Mouse (Mus musculus): ENCODE measurements at regions not wholly inside any gene's neighbourhood (a gene's known extent, or its start where the extent isn't known, plus 50 kb on each side); places are given as distances from the start of the nearest gene placed in this dataset.

DNA sequence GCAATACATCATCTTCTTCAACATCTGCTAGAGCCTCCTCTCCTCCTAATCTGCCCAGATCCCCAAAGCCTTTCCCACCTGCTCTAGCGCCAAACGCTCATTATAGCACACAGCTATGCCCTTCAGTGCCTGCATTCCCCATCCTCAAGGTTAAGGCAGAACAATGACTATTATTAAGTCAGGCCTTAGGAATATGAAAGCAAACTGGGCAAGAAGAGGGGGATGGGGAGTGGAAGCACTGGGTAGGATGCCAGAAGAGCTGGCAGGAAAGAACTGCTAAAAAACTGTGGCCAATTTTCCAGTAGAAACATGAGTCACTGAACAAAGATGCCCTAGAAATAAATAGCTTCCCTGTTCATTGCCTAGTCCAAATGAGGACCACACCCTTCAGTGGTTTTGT, 611.1 kb upstream of the Mef2c start:
- H3ac ChIP-seq (ENCODE audit: control insufficient read depth, insufficient read length): no peak overlapping the region
- H3K36me3 ChIP-seq (ENCODE audit: control insufficient read depth, insufficient read depth): no peaks in the 10 kb centered on the region
- no peaks in the 10 kb centered on the region for H3K27me3 ChIP-seq (ENCODE audit: control insufficient read depth, insufficient read depth, insufficient read length)
- no peak overlapping the region for H3K4me3 ChIP-seq
- no peaks in the 10 kb centered on the region for H3K79me2 ChIP-seq (ENCODE audit: control insufficient read depth, insufficient read depth)
- TF ChIP-seq MYOG (IDR thresholded peaks at IDR 0.05; ENCODE audit: control insufficient read depth in 1 of 3, insufficient read depth in 1 of 3, insufficient read length in 2 of 3, low read depth in 2 of 3) (peak in 1 of 3 experiments; percentile 43), REST (IDR thresholded peaks at IDR 0.05; ENCODE audit: insufficient read depth, insufficient read length) (no peak), TCF3 (IDR thresholded peaks at IDR 0.05; ENCODE audit: insufficient read length, low read depth) (no peak), MYOD1 (IDR thresholded peaks at IDR 0.05; ENCODE audit: control insufficient read depth in 1 of 3, insufficient read length in 2 of 3, low read depth in 2 of 3) (peak; percentile 10 to 70 (median 44))
- H3K4me2 ChIP-seq (ENCODE audit: low read depth): peak overlapping the region; percentile 25

DNA sequence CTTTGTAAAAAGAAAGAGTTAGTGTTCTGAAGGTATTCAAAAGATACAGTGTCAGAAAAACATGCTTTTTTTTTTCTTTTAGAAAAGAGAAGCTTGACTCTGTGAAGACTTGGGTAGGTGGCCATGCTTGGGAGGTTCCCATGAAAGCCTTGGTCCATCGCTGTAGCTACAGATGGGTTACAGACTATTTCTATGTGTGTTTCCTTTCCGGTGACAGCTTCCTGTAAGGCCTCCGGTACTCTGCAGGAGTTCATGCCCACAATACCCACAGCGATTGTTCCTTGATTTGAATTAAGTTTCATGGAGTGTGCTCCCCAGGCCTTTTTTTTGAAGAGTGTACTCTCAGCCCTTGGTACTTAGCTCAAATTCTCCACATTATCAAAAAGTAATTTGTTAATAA, 604.1 kb upstream of the Mef2c start:
- no peak overlapping the region for H3K4me2 ChIP-seq (ENCODE audit: low read depth)
- no peaks in the 10 kb centered on the region for H3K79me2 ChIP-seq (ENCODE audit: control insufficient read depth, insufficient read depth)
- no peaks in the 10 kb centered on the region for H3K36me3 ChIP-seq (ENCODE audit: control insufficient read depth, insufficient read depth)
- TF ChIP-seq POLR2A (IDR thresholded peaks at IDR 0.05; ENCODE audit: insufficient read length, low read depth) (no peak), MAX (IDR thresholded peaks at IDR 0.05; ENCODE audit: low read depth) (no peak), E2F4 (IDR thresholded peaks at IDR 0.05; ENCODE audit: insufficient read depth) (no peak), POLR2AphosphoS2 (IDR thresholded peaks at IDR 0.05; ENCODE audit: insufficient read length, low read depth) (no peak), REST (IDR thresholded peaks at IDR 0.05; ENCODE audit: insufficient read depth, insufficient read length) (no peak), TCF12 (IDR thresholded peaks at IDR 0.05; ENCODE audit: insufficient read depth, poor library complexity, severe bottlenecking) (no peak), MYOD1 (IDR thresholded peaks at IDR 0.05; ENCODE audit: control insufficient read depth in 1 of 3, insufficient read length in 2 of 3, low read depth in 2 of 3) (no peak), USF1 (IDR thresholded peaks at IDR 0.05; ENCODE audit: low read depth) (no peak), MYOG (IDR thresholded peaks at IDR 0.05; ENCODE audit: control insufficient read depth in 1 of 3, insufficient read depth in 1 of 3, insufficient read length in 2 of 3, low read depth in 2 of 3) (no peak), CEBPB (IDR thresholded peaks at IDR 0.05; ENCODE audit: insufficient read depth, poor library complexity, severe bottlenecking) (no peak), SRF (IDR thresholded peaks at IDR 0.05; ENCODE audit: control insufficient read depth, insufficient read length, low read depth) (no peak), TCF3 (IDR thresholded peaks at IDR 0.05; ENCODE audit: insufficient read length, low read depth) (no peak)
- no peak overlapping the region for H3ac ChIP-seq (ENCODE audit: control insufficient read depth, insufficient read length)
- H3K27me3 ChIP-seq (ENCODE audit: control insufficient read depth, insufficient read depth, insufficient read length): no peaks in the 10 kb centered on the region
- no peak overlapping the region for H3K4me3 ChIP-seq

DNA sequence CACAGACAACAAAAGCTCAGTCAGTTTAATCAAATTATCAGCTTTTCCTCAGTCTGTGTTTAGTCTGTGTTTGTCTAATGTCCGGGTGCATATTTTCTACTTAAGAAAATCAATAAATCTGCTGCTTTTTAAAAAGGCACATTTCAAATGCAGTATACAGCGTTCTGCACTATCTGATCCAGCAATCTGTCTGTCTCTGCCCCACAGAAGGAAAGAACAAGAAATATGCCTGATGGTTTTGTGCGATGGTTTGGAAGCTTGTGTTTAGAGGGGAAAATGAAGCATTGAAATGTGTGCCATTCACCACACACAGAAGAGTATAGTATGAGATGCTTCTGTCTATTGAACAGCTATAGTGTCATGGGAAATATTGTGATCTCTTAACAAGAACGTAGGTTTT, 601.7 kb upstream of the Mef2c start:
- no peaks in the 10 kb centered on the region for H3K36me3 ChIP-seq (ENCODE audit: control insufficient read depth, insufficient read depth)
- no peaks in the 10 kb centered on the region for H3K79me2 ChIP-seq (ENCODE audit: control insufficient read depth, insufficient read depth)
- no peak overlapping the region for H3K4me2 ChIP-seq (ENCODE audit: low read depth)
- H3K27me3 ChIP-seq (ENCODE audit: control insufficient read depth, insufficient read depth, insufficient read length): no peaks in the 10 kb centered on the region
- no peak overlapping the region for H3ac ChIP-seq (ENCODE audit: control insufficient read depth, insufficient read length)
- H3K4me3 ChIP-seq: no peak overlapping the region
- no peak for TF ChIP-seq TCF12 (IDR thresholded peaks at IDR 0.05; ENCODE audit: insufficient read depth, poor library complexity, severe bottlenecking)
- no peak for TF ChIP-seq MAX (IDR thresholded peaks at IDR 0.05; ENCODE audit: low read depth)
- TF ChIP-seq MYOG (IDR thresholded peaks at IDR 0.05; ENCODE audit: control insufficient read depth in 1 of 3, insufficient read depth in 1 of 3, insufficient read length in 2 of 3, low read depth in 2 of 3): no peak

DNA sequence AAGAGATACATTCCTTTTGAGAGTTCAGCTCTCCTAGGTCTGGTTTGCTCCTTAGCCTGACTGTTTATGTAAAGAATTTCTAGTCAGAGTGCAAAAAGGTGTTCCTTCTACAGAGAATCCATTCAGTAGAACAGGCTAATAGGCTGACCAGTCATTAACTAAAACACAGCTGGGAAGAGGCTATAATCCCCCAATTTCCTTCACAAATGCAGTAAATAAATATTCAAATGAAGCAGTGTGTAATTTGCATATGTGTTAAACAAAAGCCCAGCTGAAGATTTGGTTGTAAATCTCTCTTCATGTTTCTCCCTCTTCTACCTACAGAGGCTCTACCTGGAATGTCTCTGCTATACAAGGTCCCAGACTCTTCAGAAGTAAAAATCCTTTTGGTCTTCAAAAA, 600.2 kb upstream of the Mef2c start:
- Histone ChIP-seq H3K4me2 (ENCODE audit: low read depth) (no peak overlapping the region), H3ac (ENCODE audit: control insufficient read depth, insufficient read length) (no peak overlapping the region), H3K27me3 (ENCODE audit: control insufficient read depth, insufficient read depth, insufficient read length) (no peaks in the 10 kb centered on the region), H3K4me3 (no peak overlapping the region), H3K36me3 (ENCODE audit: control insufficient read depth, insufficient read depth) (no peaks in the 10 kb centered on the region), H3K79me2 (ENCODE audit: control insufficient read depth, insufficient read depth) (no peaks in the 10 kb centered on the region)
- TF ChIP-seq SRF (IDR thresholded peaks at IDR 0.05; ENCODE audit: control insufficient read depth, insufficient read length, low read depth) (no peak), TCF12 (IDR thresholded peaks at IDR 0.05; ENCODE audit: insufficient read depth, poor library complexity, severe bottlenecking) (no peak), CEBPB (IDR thresholded peaks at IDR 0.05; ENCODE audit: insufficient read depth, poor library complexity, severe bottlenecking) (no peak), POLR2AphosphoS2 (IDR thresholded peaks at IDR 0.05; ENCODE audit: insufficient read length, low read depth) (no peak), MYOD1 (IDR thresholded peaks at IDR 0.05; ENCODE audit: control insufficient read depth in 1 of 3, insufficient read length in 2 of 3, low read depth in 2 of 3) (no peak), USF1 (IDR thresholded peaks at IDR 0.05; ENCODE audit: low read depth) (no peak), MAX (IDR thresholded peaks at IDR 0.05; ENCODE audit: low read depth) (no peak), POLR2A (IDR thresholded peaks at IDR 0.05; ENCODE audit: insufficient read length, low read depth) (no peak), REST (IDR thresholded peaks at IDR 0.05; ENCODE audit: insufficient read depth, insufficient read length) (no peak), TCF3 (IDR thresholded peaks at IDR 0.05; ENCODE audit: insufficient read length, low read depth) (no peak), MYOG (IDR thresholded peaks at IDR 0.05; ENCODE audit: control insufficient read depth in 1 of 3, insufficient read depth in 1 of 3, insufficient read length in 2 of 3, low read depth in 2 of 3) (no peak), E2F4 (IDR thresholded peaks at IDR 0.05; ENCODE audit: insufficient read depth) (no peak)

DNA sequence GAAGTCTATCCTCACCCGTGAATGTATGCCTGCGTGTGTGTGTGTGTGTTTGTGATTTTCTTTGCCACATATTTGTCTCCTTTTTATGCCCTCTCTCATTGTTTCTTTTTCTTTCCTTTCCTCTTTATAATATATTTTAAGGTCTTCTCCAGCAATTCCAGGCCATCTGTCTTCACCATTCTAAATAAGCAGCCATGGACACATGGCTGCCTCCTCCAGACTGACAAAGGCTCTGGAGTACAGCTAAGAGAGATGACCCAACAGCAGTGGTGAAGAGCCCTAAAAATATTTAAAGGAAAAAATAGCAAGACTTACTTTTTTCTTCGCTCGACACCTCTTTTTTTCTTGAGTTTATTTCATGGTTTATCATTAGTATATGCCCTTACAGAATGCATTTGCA, 596.1 kb upstream of the Mef2c start:
- Histone ChIP-seq H3K27me3 (ENCODE audit: control insufficient read depth, insufficient read depth, insufficient read length) (no peaks in the 10 kb centered on the region), H3K4me3 (no peak overlapping the region), H3K4me2 (ENCODE audit: low read depth) (no peak overlapping the region), H3K79me2 (ENCODE audit: control insufficient read depth, insufficient read depth) (no peaks in the 10 kb centered on the region), H3ac (ENCODE audit: control insufficient read depth, insufficient read length) (no peak overlapping the region), H3K36me3 (ENCODE audit: control insufficient read depth, insufficient read depth) (no peaks in the 10 kb centered on the region)
- TF ChIP-seq SRF (IDR thresholded peaks at IDR 0.05; ENCODE audit: control insufficient read depth, insufficient read length, low read depth): no peak
- TF ChIP-seq USF1 (IDR thresholded peaks at IDR 0.05; ENCODE audit: low read depth): no peak
- TF ChIP-seq POLR2AphosphoS2 (IDR thresholded peaks at IDR 0.05; ENCODE audit: insufficient read length, low read depth): no peak
- no peak for TF ChIP-seq TCF12 (IDR thresholded peaks at IDR 0.05; ENCODE audit: insufficient read depth, poor library complexity, severe bottlenecking)
- no peak for TF ChIP-seq REST (IDR thresholded peaks at IDR 0.05; ENCODE audit: insufficient read depth, insufficient read length)
- no peak for TF ChIP-seq E2F4 (IDR thresholded peaks at IDR 0.05; ENCODE audit: insufficient read depth)
- no peak for TF ChIP-seq MAX (IDR thresholded peaks at IDR 0.05; ENCODE audit: low read depth)
- no peak for TF ChIP-seq POLR2A (IDR thresholded peaks at IDR 0.05; ENCODE audit: insufficient read length, low read depth)
- TF ChIP-seq MYOD1 (IDR thresholded peaks at IDR 0.05; ENCODE audit: control insufficient read depth in 1 of 3, insufficient read length in 2 of 3, low read depth in 2 of 3): no peak
- TF ChIP-seq TCF3 (IDR thresholded peaks at IDR 0.05; ENCODE audit: insufficient read length, low read depth): no peak
- TF ChIP-seq MYOG (IDR thresholded peaks at IDR 0.05; ENCODE audit: control insufficient read depth in 1 of 3, insufficient read depth in 1 of 3, insufficient read length in 2 of 3, low read depth in 2 of 3): no peak
- no peak for TF ChIP-seq CEBPB (IDR thresholded peaks at IDR 0.05; ENCODE audit: insufficient read depth, poor library complexity, severe bottlenecking)
